Mouse (Mus musculus): ENCODE measurements around the gene Casc1.
"Not testable (repeated sequence)": the region's sequence is repeated elsewhere in the genome, so short reads cannot be mapped to it uniquely, and the experiment has no call there.

Gene Casc1

GRCm38 (mm10) chr6:145139236-145139635 is 71.6 kb downstream of the Casc1 start:
- DNase-seq (ENCODE audit: low read depth, low spot score), result no peak

DNA sequence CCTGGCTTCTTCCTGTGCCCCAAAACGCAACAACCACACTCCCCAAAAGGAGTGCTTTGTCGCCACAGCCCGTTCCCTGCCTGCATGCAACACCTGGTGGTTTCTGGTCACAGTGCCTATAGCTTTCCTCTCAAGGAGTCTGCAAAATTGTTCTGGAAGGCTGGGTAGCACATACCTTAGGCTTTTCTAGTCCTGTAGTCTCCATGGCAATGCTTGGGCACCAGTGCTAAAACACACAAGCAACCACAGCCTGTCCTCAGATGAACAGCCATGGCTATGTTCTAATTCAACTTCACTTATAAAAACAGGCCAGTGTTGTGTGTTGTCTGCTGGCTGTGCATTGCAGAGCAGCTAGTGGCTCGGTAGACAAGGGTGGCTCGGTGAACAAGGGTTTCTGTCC is 74.0 kb downstream of the Casc1 start:
- no peak for DNase-seq (ENCODE audit: low read depth, low spot score)

GRCm38 (mm10) chr6:145135804-145136203 is 75.0 kb downstream of the Casc1 start:
- DNase-seq (ENCODE audit: low read depth, low spot score), result no peak

DNA sequence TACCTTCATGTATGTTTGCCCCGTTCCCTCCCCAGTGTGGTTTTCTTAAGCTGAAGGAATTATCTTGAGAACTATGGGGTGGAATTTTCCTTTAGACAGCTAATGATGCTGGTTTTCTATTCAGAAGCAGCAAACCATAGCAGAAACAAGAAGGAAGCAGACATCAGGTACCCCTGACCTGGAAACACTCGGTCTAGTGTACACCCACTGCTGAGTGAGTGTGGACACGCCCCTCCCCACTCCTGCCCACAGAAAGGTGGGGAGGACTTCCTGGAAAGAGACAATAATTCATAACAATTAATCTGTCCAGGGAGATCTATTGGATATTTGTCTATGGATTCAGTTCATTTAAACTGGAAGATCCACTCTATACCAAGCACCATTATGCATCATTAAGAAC is 75.5 kb downstream of the Casc1 start:
- no peak for DNase-seq (ENCODE audit: low read depth, low spot score)

- not testable (repeated sequence) for DNase-seq (ENCODE audit: low read depth, low spot score)
Measured at GRCm38 (mm10) chr6:145132969-145133368, 77.8 kb downstream of the Casc1 start.

DNA sequence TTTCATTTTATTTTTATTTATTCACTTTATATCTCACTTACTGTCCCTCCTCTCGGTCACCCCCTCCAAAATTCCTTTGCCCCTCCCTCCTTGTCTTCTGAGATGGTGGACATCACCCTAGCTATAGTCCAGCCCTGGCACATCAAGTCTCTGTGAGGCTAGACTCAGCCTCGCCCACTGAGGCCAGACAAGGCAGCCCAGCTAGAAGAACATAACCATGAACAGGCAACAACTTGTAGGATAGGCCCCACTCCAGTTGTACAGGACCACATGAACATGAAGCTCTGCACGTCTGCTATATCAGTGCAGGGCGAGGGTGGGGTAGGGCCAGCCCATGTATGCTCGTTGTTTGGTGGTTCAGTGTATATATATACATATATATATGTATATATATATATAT is 78.8 kb downstream of the Casc1 start:
- no peak for DNase-seq (ENCODE audit: low read depth, low spot score)

DNA sequence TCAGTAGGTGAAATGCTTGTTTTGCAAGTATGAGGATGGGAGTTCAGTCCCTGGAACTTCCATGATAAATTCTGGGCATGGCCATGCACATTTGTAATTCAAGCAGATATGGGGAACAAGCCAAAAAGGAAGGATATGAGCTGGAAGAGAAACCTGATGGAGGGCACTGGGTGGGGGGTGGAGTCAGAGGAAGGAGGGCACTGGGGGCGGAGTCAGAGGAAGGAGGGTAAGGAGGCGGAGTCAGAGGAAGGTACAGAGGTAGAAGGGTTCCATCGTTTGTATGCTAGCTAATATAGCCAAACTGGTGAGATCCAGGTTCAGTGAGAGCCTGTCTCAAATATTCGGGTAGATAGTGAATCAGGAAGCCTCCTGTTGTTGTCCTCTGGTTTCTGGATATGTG is 81.2 kb downstream of the Casc1 start:
- DNase-seq (ENCODE audit: low read depth, low spot score), result no peak

GRCm38 (mm10) chr6:145127652-145128051 is 83.2 kb downstream of the Casc1 start:
- no peak for DNase-seq (ENCODE audit: low read depth, low spot score)

DNA sequence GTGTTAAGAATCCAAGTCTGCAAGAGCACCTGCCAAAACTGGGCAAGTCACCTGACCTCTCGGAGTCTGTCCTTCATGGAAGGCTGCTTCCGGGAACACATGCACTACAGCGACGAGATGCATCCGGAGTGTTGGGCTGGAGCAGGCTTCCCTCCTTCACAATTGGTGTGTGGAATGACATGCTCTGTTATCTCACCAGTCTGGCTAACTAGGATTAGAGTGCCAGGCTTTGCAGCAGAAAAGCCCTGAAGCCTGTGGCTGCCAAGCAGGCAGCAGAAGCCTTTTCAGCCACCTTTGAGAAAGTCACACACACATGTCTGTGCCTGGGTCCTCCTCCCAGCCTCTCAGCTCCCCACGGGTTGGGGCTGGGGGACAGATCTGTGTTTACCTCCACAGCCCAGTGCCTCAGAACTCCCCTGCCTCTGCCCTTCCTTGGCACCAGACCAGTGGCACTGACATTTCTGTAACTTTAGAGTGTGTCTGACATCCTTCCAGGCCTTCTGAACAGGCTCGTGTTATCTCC is 85.2 kb downstream of the Casc1 start:
- DNase-seq (ENCODE audit: low read depth, low spot score), result no peak

All from embryo, embryonic 11.5 days (tissue).